Mouse (Mus musculus) brain, embryonic 14.5 days (tissue): ENCODE data around the gene Tstd2.

Experiments
- CTCF ChIP-seq: fragments of 200-500 bp; IDR thresholded peaks from 2 replicates; pipeline ENCODE4 v1.5.1; 2012; ENCODE audit warnings: inconsistent platforms, mild to moderate bottlenecking, moderate library complexity, borderline replicate concordance; ENCODE audit not compliant: insufficient read depth, insufficient read length; ENCODE audit errors: extremely low read depth
- POLR2A ChIP-seq: fragments of 200-500 bp; IDR thresholded peaks from 2 replicates; pipeline ENCODE4 v1.6.1; 2012; ENCODE audit warnings: mild to moderate bottlenecking, inconsistent platforms, borderline replicate concordance; ENCODE audit not compliant: poor library complexity, insufficient read depth, insufficient read length, severe bottlenecking; ENCODE audit errors: extremely low read depth

DNA sequence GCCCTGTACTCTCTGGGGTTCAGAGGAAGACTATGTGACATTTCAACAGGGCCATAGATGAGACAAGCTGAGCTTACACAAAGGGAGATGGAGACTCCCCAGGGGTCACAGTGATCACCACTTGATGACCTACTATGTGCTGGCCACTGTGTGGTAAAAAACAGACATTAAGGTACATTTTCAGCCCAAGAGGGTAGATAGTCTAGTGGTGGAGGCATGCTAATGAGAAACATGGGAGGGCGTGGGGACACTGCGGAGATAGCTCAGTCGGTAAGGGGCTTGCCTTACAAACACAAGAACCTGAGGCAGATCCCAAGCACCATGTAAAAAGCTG lies 42.7 kb downstream of the Tstd2 start:
- TF ChIP-seq POLR2A = no peak
- TF ChIP-seq CTCF = no peak
